Mouse (Mus musculus) embryonic facial prominence, embryonic 13.5 days (tissue): ENCODE results near the gene Tmprss11e. TPM values are rescaled to one million over a fixed set of nuclear protein-coding genes. Genes with fewer than 3 reads are reported as not detected.

Experiments
- polyA plus RNA-seq: library from polyadenylated mRNA; unstranded; fragments of >200 nt; fragmentation: Nextera tagmentation; extraction: Ambion mirVana; gene quantifications from 2 replicates; pipeline ENCODE4 v1.2.1, GENCODE M21; 2015

The Tmprss11e gene
- polyA plus RNA-seq, 1 experiment from 2014 or later = 0.06 TPM

Other genes starting within 250 kb of the Tmprss11e start
- 0.11 and 0.37 TPM in 2 replicates for gene Tmprss11g, start 227.2 kb downstream of the Tmprss11e start, polyA plus RNA-seq
- 0.08 and 0.28 TPM in 2 replicates for gene Tmprss11f, start 113.4 kb downstream of the Tmprss11e start, polyA plus RNA-seq
- 0.65 and 0.72 TPM in 2 replicates for gene Tmprss11b, start 69.5 kb downstream of the Tmprss11e start, polyA plus RNA-seq
- gene Ythdc1, start 58.4 kb upstream of the Tmprss11e start, polyA plus RNA-seq = 49.6 and 57.2 TPM in 2 replicates
- gene Ugt2b34, start 161.1 kb upstream of the Tmprss11e start, polyA plus RNA-seq = 0.04 and 1.2 TPM in 2 replicates
- gene Ugt2b1, start 180.7 kb upstream of the Tmprss11e start, polyA plus RNA-seq = not detected in 2 replicates